Mouse (Mus musculus): ENCODE data around the gene Gnaq.
"Not testable (repeated sequence)": the region's sequence is repeated elsewhere in the genome, so short reads cannot be mapped to it uniquely, and the experiment has no call there.

Gnaq gene

DNA sequence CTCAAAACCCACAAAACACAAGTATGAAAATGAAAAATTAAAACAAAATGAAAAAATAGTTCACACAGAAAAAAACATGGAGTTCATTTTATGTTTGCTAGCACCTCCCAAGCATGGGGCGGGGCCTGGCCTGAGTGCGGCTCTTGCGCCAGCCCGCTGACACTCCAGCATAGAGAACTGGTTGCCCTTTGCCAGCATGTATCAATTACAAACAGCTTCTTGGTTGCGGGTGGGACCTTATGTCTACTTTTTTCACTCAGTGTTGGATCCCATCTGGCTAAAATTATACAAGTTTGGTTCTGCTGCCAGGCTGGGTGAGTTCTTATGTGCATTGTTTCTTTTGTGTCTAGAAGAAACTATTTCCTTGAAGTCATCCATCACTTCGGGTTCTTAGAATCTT, 14.8 kb downstream of the Gnaq start:
- no peak for DNase-seq (ENCODE audit: low spot score)

DNA sequence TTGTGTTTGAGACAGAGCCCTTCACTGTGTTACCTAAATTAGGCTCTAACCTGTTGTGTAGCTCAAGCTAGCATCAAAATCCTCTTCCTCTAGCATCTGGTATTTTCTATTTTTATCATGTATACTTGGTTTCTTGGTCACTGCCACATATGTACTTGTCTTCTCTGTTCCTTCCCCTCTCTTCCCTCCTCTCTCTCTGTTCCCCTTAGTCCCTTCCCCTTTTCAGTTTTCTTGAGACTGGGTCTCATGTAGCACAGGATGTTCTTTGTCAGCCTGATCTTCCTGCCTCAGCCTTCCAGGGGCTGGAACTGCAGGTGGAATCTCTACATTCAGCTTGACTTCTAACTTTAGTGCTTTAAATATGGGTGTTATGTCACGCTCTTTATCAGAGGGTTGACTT, 16.5 kb downstream of the Gnaq start:
- no peak for DNase-seq (ENCODE audit: low spot score)

DNA sequence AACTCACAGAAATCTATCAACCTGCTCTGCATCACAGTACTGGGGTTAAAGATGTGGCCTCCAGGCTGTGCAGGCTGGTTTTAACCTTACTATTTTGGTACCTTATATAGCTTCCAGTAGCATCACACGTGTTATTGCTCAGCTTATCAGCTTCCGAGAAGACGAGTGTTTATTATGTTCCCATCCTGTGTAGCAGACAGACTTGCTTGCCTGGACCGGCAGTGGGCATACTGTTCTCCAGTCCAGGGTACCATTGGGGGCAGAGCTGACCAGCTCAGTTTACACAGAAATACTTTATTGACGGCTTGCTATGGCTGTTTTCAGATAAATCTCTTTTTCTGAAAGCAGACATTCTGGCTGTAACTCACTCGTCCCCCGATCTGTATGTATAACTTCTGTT, 17.7 kb downstream of the Gnaq start:
- DNase-seq (ENCODE audit: low spot score) = no peak

DNA sequence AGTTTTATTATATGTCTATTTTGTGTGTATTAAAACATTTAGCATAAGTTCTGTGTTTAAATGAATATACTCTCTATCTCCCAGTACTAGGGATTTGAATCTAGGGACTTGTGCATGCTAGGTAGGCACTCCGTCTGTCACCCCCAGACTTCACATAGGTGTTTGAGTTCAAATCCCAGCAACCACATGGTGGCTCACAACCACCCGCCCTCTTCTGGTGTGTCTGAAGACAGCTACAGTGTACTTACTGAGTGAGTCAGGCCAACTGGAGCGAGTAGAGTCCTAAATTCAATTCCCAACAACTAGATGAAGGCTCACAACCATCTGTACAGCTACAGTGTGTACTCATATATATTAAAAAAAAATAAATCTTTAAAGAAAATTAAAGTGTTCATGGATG, 21.2 kb downstream of the Gnaq start:
- DNase-seq (ENCODE audit: low spot score) = no peak

DNA sequence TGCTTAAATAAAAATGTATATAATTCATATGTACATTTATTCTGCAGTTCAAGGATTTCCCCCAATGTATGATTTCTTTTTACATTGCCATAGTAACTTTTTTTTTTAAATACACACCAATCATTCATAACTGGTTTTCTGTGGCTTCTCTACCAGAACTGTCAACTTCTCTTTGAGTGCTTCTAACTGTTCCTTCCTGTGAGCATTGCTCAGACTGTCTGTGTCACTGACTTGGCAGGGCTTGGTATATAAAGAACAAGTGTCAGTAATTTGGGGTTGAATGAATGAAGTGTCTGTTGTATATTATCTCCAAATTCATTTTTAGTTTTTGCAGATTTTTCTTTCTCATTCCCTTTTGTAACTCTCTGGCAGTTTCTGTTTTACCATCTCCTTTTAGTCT, 21.8 kb downstream of the Gnaq start:
- no peak for DNase-seq (ENCODE audit: low spot score)

DNA sequence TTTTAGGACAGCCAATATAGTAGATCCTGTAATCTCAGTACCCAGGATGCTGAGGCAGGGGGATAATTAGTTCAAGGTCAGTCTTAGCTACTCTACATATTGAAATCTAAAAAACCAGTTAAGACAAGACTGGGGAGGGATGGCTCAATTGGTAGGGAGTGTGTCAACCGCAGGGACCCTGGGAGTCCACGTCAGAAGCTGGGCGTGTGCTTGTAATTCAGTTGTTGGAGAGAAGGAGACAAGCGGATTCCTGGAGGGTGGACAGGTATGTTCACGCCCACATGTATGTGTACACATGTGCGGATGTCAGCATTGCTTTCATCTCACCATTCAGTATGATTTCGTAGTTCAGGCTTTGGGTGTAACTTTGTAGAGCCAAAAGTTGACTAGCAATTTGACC, 24.5 kb downstream of the Gnaq start:
- DNase-seq (ENCODE audit: low spot score) = no peak

DNA sequence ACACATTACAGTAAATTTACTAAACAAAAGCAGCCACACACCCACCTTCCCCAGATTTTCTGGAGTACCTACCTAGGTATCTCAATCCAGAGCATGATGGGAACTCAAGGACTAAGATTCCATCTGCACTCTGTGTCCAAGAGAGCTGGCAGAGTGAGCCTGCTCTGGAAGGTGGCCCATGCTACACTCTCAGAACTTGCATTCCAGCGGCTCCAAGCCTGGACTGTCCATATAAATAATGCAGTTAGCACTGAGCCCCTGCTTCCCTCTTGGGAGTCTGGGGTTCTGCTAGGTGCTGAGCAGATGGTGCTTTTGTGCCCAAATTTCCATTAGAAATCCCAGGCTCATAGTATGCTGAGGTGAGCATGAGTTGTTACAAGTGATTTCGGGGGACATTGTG, 28.1 kb downstream of the Gnaq start:
- DNase-seq (ENCODE audit: low spot score) = no peak

DNA sequence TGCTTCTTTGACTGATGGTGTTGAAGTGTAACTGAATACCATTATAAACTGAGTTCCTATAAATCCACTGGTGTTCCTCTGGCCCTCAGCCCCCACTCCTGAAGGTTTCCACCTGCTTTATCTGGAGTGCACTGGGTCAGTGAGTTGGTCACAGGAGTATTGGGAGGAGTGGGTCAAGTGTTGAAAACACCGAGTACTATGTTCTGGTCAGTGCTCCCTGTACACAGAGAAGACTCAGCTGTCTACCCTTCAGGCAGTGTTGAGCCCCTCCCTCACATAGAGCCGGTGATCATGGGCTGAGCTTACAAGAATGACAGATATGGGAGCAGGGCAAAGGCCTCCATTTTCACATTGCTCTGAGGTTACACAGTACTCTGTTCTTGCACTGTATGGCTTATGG, 28.6 kb downstream of the Gnaq start:
- no peak for DNase-seq (ENCODE audit: low spot score)

DNA sequence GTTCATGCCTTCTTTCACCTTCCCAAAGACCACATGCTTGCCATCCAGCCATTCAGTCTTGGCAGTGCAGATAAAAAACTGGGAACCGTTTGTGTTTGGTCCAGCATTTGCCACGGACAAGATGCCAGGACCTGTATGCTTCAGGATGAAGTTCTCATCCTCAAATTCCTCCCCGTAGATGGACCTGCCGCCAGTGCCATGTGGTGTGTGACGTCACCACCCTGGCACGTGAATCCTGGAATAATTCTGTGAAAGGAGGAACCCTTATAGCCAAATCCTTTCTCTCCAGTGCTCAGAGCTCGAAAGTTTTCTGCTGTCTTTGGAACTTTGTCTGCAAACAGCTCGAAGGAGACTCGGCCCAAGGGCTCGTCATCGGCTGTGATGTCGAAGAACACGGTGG, 31.8 kb downstream of the Gnaq start:
- DNase-seq (ENCODE audit: low spot score) = not testable (repeated sequence)

DNA sequence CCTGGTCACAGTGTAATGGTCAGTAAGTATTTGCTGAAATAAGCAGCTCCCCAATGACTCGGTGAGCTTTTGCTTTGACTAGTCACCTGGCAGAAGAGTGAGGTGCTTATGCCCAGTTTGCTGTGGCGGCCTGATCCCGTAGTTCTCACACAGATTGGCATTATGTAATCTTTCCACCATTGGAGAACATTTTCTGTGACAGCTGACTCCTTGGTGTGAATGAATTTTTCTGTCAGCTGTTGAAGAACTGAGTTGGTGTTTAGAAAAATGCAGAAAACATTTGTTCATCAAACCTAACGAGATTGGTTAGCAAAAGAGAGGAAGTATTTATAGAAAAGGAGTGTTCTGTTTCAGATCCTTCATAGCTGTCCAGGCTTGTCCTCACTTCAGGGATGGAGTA, 34.6 kb downstream of the Gnaq start:
- DNase-seq (ENCODE audit: low spot score) = no peak

DNA sequence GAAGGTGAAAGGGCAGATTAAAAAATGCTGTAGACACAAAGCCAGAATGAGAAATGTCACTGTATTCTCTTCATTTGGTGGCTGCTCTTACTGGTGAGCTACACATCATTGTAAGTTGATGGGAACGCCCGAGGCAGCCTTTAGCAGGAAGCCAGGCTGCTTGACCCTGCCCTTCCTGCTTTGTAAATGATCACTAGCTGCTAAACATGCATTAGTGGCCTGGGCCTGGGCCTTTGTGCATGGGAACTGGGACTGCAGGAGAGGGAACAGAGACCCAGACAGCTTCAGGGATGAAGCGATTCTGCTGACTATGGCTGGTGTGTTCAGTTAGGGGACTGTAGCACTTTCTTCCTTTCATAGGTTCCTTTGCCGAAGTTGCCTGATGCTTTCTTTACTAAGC, 35.6 kb downstream of the Gnaq start:
- no peak for DNase-seq (ENCODE audit: low spot score)

DNA sequence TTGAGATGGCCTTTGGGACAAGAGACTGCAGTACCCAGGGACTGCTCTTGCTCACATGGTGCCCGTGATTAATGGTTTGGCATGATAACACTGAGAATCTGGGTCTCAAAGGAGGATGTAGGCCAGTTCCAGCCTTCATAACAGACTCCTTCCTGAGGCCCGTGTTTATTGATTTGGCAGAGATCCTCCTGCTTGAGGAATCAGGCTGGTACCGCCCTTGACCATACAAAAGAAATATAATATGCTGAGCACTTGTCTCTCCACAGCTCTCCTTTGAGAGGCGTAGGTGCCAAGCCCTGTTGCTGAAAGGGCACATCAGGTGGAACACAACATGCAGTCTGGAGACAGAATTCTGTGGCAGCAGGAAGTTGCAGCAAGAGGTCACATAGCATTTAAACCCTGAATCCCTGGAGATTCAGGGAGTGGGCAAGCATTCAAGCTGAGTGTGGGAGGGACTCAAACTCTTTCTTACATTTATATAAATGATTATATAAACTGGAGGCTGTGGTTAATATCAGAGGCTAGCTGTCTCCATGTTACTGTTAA, 36.1 kb downstream of the Gnaq start:
- DNase-seq (ENCODE audit: low spot score) = no peak

DNA sequence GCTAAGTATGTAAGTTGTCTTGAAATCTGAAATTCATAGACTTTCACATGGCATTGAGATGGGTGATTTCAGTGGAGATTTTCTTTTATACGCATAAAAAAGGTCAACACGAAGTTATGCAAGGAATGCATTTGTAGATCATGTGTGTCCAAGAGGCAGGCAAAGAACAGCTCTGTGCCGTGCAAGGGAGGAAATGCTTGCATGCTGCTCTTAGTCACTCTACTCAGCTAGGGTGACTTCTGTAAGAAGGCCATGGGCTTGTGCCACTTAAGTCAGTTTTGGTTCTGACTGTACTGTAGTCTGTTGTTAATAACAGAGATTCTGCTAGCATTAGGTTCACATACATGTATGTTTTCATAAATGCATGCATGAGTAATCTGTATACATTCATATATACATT, 38.1 kb downstream of the Gnaq start:
- DNase-seq (ENCODE audit: low spot score) = no peak

DNA sequence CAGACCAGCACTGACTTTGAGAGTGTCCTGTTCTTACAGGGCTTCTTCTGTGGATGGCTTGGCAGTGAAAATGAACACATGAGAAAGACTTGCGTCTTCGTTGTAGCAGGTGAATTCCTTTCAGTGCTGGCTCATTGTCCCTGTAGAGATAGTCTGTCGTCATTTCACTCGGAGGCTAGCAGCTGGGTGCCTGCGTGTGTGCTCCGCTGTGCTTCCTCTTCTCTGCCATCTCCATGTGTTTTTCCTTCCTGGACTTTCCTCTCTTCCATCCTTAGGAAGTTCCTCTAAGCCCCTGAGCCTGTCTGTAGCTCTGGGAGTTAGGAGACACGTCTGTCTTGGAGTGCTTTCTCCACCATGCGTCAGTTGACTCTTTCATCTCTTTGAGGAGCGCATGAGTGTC, 41.1 kb downstream of the Gnaq start:
- DNase-seq (ENCODE audit: low spot score) = no peak

DNA sequence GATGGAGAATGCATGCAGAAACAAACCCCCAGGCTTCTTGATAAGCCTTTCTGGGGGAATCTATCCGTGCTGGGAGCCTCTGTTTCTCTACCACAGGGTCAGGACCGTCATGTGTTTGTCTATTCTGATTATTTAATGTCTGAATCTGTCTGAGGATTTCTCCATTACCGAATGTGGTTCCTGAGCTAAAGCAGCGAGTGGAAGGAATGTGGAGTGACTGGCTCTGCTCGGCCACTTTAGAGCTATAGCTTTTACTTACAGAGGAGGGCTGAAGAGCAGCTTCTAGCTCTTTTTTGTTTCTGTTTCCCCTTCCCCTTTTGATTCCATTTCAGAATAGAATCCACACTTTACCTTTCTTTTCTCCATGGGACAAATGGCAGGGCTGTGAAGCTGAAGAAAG, 43.8 kb downstream of the Gnaq start:
- DNase-seq (ENCODE audit: low spot score) = no peak

DNA sequence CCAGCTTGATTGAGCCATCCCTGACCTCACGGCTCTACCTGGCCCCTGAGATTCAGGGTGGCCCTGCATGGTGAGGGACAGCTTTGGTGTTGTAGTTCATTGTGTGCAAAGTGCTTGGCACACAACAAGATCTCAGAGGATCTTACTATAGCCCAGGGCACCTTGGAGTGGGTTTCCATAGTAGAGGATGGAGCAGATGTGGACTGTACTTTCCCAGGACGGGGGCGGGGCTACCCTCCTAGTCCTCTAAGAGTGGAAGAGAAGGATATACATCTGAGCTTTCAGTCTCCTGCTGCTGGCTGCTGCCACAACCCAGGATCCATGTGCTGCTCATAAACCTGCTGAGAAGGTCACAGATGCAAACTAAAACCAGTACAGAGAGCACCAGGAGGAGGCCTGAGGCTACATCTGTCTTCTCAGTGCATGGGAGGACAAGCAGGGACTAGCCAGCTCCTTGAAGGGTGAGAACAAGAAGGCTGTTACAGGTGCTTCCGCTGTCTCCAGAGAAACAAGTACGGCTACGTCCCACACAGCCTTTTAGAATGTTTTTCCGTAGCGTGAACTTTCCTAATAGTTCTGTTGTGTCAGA, 44.6 kb downstream of the Gnaq start:
- DNase-seq (ENCODE audit: low spot score) = no peak

DNA sequence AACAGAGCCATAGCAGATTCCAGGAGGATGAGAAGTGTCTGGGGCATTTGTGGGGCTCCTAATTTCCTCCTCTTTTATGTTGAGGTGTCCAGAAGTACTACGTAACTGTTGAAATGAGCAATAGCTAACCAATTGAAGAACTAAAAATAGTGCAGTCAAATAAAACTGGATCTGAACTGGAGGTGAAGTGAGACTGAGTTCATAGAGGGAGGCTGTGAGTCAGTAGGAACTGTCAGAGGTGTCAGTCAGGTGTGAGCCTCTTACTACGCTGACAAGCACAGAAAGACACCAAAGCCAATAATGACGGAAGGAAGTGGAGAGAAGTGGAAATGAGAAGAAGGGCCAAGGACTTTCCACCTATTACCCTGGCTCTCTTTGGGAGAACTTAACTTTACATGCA, 48.6 kb downstream of the Gnaq start:
- no peak for DNase-seq (ENCODE audit: low spot score)

DNA sequence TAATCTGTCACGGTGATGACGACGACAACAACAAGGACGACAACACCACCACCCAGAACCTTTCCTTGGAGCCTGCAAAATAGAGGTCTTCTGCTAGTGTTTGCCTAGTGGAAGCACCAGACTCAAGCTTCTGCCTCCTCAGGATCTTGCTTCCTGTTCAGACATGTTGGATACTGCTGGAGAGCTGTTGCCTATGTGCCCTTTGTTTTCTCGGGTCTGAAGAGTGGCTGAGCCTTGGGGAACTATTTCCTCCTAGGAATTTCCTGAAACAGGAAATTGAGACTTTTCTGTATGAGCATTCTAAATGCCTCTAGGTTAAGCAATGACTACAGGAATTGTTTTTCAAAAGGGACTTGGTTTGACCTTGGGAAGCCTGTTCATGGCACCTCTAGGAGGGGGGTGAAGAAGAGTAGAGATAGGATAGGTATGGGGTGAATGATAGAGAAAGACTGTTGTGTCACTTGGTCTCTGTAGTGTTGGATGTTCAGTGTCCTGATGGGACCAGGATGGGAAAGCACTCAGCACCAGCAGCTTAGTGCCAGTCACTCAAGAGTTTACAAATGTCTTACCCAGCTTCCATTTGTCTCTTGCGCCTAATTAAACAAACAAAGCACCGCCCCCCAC, 49.3 kb downstream of the Gnaq start:
- DNase-seq (ENCODE audit: low spot score) = no peak

DNA sequence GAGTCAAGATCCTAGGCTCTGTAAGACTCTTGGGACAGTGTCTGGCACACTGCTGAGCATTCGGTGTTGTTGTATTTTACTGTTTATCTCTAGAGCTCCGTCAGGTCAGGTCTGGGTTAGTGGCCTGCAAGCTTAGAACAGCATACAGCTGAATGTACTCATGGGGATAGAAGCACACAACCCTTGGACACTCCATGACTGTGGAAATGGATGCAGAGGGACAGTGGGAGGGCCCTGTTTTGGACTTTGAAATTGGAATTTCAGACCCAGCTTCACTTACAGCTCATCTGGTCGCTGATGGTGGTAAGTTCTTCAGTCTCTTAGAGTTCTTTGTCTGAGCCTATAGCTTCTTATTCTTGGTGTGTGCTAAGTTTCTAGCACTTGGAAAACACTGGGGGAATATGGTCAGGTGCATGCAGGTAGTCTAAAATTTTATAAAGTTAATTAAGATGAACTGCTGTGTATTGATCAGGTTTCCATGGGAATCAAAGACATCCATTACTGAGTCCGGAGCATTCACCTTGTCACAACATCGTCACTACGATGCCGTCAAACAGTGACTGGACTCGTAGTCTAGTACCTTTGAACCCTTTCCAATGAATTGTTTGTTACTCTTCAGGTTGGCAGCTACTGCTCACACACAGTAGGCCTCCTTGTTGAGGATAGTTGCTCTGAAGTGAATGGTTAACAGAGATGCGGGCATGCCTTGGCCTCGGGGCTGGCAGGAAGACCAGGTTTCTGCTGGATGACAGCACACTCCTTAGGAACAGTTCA, 51.1 kb downstream of the Gnaq start:
- no peak for DNase-seq (ENCODE audit: low spot score)

DNA sequence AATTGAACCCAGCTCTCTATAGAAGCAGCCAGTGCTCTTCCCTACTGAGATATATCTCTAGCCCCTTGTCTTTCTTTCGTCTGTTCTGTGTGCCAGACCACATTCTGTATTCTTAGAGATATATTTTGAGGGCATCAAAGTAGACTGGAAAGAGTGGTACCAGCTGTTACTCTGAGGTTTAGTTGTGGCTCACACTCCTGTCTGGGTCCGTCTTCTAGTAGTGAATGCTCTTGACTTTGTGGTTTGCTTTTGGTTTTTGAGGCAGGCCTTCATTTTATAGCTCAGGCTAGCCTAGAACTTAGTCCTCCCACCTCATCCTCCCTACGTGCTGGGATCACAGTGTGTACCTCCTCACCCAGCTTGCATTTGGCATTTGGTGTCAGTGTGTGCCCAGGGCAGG, 54.4 kb downstream of the Gnaq start:
- no peak for DNase-seq (ENCODE audit: low spot score)

DNA sequence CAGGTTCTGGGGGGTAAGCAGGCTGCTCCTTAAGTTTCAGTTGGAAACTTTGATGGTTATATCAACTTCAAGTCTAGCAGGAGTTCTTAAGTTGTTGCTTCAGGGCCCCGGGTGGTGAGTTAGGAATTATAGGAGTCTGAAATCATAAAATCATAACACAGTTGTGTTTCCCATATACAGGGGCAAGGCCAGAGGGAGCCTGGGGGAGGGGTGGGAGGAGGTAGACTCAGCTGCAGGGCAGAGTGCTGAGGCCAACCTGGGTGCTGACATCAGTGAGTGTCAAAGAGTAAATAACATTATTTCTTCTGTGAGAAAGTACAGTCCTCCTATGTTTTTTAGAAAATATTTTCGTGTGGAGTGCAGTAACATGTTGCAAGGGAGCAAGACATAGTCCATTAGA, 55.3 kb downstream of the Gnaq start:
- no peak for DNase-seq (ENCODE audit: low spot score)

DNA sequence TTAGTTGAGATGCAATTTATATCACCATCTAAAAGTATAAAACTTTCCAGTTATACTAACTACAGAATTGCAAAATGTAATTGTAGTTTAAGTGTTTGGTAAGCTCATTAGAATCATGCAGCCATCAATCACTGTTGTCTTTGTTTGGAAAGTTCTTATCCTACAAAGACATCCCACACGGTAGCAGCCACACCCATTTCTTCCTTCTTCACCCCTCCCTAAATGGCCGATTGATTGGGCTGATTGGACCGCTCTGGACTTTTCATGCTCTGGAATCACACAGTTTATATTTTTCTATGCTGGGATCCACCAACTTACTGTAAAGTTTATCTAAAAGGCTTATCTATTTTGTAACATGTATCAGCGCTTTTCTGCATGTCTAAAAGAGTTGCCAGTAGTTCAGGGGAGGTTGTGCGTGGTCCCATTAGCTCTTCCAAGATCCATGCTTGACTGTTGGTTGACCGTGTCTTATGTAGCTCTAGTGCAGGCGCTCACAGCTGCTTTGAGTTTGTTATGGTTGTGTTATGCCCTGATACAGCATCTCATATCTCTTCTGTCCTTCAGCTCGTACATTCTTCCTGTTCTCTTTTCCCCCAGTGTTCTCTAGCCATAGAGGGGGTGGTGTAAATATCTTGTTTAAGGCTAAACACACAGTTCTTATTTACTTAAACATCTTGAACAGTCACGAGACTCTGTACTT, 56.6 kb downstream of the Gnaq start:
- DNase-seq (ENCODE audit: low spot score) = no peak

DNA sequence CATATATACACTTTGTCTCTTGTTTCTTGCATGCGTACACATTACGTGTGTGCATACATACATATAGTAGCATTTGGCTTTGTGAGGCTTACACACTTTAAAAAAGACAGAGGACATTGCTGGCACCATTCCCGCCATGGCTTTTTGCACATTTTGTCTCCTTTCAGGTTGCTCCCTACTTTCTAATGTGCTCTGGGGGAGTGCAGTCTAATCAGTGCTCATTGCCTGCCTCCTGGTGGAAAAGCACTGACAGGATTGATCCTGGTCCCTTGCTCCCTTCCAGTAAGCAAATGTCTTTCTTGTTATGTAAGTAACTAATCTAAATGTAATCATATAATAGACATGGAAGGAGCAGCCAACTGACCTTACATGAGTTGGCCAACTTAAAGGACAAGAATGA, 65.5 kb downstream of the Gnaq start:
- no peak for DNase-seq (ENCODE audit: low spot score)

Data from ovary, postnatal 14 days (tissue).